Mouse (Mus musculus) left cerebral cortex, postnatal 36 days (tissue): ENCODE data around the gene Galntl6. TPM values are rescaled to one million over a fixed set of nuclear protein-coding genes. Genes with fewer than 3 reads are reported as not detected.

ENCODE experiments used
- DNase-seq, 2 experiments: peaks; one replicate each; pipeline ENCODE4 v3.0.0; 2021 to 2022; ENCODE audit warnings: low spot score in 2 of 2, mixed read lengths in 1 of 2
- intact Hi-C: fragments of 180-260 bp; cut with DNase I; formaldehyde crosslinking; loops from one replicate; pipeline ENCODE4 v1.15.1; 2025
- total RNA-seq, 2 experiments: library from RNA; stranded (reverse); gene quantifications; 2 replicates each; pipeline ENCODE4 v1.2.3; 2021

The Galntl6 gene
- total RNA-seq, 2 experiments from 2014 or later: 27.2 to 36.1 TPM

- intact Hi-C loops: no loop called here
- no peak for DNase-seq
These were observed 888.8 kb downstream of the Galntl6 start for GRCm38 (mm10) chr8:58023426-58024176.

DNA sequence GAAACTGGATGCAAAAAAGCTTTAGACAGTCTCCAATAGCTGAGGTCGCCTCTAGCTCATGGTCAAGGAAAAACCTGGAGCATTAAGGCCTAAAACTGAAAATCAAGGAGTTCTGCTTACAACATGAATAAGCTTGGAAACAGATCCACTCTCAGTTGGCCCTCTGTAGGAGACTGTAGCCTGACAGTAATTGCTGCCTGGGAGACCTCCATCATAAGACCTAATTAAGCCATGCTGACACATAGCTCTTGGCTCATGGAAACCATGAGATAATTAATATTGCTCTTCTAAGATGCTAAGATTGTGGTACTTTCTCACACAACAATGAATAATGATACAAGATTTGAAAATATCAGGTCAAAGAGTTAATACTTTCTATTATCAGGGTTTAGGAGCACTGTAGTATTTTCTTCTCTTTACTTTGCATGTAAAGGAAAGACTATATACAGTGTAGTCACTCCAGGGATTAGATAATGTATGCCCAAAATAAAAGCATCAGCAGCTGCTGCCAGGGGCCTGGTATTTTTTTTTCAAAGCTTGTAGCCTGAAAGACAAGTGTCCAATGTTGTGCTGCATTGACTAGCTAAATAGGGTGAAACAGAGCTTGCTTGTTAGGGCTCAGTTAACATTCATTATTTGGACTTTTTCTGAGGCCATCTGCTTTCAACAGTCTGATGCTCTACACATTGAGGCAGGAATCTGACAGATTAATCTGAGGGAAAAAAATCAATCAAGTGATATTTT, 922.8 kb downstream of the Galntl6 start:
- intact Hi-C loops: no loop called here
- no peak for DNase-seq

DNA sequence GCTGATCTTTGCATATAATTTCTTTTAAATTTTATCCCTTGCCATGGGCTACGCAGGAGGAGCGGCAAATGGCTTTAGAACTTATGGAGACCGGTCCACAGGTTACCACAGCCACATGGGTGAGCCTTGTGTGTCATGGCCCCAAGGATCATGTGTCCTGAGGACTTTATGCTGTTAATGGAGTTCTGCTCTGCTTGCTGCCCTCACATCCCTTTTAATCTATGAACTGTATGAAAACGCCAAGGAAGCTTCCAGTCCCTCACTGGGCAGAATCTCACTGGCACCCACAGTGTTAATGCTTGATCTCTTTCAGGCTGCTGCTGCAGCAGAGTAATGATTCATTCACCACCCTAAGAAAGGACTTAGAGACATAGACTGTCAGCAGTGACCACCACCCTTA, 935.1 kb downstream of the Galntl6 start:
- no peak for DNase-seq
- intact Hi-C loops: no loop called here

GRCm38 (mm10) chr8:57974093-57974492, 938.3 kb downstream of the Galntl6 start:
- DNase-seq: no peak
- intact Hi-C loops: no loop called here

DNA sequence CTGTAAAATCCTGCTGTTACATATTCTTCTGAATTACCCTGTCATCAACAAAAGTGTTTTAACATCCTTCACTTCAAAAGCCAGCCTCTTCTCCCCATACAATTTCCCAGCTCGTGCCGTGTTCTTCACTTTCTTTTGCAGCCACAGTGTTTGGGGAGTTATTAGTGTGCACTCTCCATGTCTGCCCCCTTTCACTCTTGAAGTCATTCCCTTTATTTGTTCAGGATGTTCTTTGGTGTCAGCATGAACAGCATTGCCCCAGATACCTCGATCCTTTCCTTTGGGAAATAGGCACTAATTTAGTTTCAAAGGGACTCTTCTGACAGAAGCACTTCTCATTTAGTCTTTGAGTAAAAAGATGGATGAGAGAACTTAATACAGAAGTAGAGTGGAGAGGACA, 939.6 kb downstream of the Galntl6 start:
- DNase-seq: no peak
- intact Hi-C loops: no loop called here

GRCm38 (mm10) chr8:57966676-57967075, 945.8 kb downstream of the Galntl6 start:
- no peak for DNase-seq
- intact Hi-C loops: no loop called here

DNA sequence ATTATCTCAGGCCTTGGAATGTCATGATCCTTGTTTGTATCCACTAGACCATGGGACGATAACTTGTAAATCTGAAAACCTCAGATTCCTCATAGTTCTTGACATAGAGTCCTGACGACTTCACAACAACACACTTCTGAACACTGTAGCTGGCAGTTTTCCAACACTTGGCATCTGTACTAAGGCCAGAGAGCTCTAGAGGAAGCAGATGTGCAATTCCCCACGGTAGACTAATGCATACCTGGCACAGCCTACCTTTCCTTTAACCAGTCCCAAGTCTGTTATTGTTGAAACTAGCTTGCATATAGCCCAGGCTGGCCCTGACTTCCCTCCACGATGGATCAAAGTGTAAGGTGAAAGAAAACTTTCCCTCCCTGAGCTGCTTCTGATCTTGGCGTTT, 946.9 kb downstream of the Galntl6 start:
- no peak for DNase-seq
- intact Hi-C loops: no loop called here

- intact Hi-C loops: no loop called here
- no peak for DNase-seq
These were observed 949.9 kb downstream of the Galntl6 start for GRCm38 (mm10) chr8:57962286-57963110.

- intact Hi-C loops: no loop called here
These were observed 953.3 kb downstream of the Galntl6 start for GRCm38 (mm10) chr8:57959136-57959535.

DNA sequence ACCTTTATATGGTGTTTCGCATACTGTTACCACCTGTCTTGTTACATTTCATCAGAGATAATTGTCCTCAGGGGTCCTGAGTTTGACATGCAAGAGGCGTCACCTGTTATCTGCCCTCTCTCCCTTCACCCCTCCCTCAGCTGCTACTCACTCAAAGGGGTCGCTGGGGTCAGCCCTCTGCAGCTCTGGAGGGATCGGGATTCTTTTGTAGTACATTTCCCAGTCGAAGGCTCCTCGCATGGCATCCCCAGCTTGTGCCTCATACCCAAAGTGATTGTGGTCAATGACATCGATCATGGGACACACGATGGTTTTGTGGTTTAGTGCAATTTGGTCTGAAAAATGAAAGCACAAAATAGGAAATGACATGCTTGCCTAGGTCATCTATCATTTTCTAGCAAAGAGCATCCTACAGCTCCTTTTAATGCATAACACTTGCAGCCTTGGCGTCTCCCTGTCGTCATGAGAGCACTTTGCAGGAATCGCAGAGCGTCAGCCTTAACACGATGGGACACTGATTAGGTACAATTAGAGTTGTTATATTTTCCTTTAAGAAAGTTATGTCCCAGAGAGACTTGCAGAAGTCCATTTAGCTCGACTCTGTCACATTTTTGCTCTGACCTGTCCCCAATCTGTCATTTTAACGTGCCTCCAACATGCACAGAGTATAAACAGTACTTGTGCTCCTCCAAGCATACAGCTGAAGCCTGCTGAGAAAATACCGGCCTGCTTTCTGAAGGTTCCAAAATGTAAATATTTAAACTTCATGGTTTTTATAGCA, 954.1 kb downstream of the Galntl6 start:
- intact Hi-C loops: no loop called here
- no peak for DNase-seq

More at GRCm38 (mm10) chr8:57959136-57959535, 953.3 kb downstream of the Galntl6 start:
- DNase-seq: no peak

DNA sequence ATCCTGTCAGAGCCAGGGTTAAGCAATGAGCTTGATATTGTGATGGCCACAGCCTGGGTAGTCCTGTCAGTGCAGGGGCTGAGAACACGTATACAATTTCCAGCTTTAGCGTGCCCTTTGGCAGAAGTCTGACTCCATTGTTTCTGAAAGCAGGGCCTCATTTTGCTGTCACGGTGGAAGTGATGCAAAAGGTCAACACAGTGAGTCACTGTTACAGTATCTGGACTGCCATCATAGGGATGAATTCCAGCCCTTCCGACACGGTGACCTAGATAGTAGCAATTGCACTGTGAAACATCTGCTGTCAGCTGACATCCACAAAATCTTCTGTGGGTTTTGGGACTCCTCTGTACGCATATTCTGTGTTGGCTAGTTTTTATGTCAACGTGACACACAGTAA, 956.9 kb downstream of the Galntl6 start:
- no peak for DNase-seq
- intact Hi-C loops: no loop called here

DNA sequence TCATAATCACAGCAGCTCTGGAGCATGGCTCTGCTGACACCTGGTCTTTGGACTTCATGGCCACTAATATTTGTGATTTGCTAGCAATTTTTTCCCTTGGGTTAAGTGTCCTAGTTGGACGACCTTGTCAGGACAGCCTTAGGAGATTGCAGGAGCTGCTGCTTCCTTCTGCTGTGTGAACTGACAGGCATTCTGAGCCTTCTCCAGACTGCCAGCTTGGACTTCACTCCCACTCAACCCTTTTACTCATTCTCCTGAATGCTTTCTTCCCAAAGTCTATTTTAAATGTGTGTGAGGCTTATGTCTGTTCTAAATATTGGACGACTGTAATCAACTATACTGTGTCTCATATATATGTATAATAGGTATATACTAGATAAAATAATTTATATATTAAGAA, 971.3 kb downstream of the Galntl6 start:
- intact Hi-C loops: no loop called here
- no peak for DNase-seq

DNA sequence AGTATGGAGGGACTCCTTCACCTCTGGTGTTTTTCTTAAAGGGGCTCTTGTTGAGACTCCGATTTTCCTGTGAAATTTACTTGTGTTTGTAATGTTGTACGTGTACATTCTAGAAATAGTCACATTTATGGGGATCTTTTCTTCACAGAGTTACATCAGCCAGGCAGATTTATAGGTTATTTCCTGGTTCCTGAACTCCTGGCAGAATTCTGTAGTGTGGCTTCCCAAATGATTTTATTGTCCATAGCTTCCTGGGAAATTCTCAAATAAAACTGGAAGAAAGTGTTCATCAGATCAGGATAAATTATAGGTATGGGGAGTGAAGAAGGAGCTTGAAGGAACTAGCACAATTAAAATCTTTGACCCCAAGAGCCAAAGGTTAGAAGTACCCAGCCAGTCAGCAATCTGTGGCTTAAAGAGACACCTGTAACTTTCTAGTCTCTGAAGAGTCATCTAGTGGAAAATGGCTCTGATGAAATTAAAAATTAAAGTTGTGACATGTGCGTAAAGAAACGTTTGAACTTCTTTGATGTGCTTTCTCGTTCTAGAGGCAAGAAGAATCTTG, 972.5 kb downstream of the Galntl6 start:
- no peak for DNase-seq
- intact Hi-C loops: loop anchor here (10.0 kb wide), 1 partner anchor 945 kb away; no protein-coding TSS in a partner anchor

DNA sequence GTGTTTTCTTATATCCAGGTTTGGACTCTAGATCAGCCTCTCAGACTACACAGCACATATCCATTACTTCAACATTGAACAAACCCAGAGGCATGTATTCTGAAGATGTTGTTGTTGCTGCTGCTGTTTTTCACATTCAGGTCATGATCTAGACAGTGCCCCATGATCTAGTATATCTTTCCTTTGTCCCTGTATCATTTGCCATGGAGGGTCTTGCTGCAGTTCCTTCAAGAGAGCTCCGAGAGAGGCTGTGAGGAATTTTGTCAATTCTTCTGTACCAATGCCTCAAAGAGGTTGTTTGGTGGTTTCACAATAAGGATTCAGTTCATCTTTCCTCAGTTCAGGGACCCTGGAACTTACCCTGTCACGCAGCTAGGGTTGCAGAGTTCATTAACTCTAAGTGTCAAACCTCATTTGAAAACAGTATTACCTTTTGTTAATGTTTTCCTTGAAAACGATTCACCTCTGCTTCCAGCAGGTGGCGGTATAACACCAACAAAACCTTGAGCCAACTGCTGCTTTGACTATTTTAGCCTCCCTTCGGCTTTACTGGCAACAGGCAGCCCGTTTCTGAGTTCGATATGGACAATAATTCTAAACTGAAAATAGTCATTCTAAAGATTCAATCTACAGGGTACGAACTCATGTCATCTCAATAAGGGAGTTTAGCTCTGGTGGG, 973.1 kb downstream of the Galntl6 start:
- DNase-seq: peak; percentile 46 to 60
- intact Hi-C loops: loop anchor here (10.0 kb wide), 1 partner anchor 945 kb away; no protein-coding TSS in a partner anchor

- intact Hi-C loops: no loop called here
- DNase-seq: no peak
These were observed 985.4 kb downstream of the Galntl6 start for GRCm38 (mm10) chr8:57927074-57927473.

DNA sequence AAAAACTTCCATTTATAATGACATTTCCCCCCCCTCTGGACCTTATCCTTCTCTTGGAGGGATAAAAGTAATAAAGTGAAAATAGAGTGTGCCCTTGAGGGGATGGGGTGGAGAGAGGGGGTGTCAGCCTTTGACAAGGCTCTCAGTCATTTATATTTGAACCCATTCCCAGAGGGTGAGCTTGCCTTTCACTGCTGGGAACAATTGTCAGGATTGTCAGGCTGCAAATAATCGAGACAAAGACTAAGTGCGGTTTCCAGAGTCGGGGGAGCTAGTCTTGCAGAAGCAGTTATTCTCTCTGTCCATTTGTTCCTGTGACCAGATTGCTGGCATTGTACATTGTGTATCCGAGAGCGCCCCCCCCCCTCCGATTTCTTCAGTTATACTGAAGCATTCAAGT, 988.9 kb downstream of the Galntl6 start:
- intact Hi-C loops: no loop called here
- no peak for DNase-seq

DNA sequence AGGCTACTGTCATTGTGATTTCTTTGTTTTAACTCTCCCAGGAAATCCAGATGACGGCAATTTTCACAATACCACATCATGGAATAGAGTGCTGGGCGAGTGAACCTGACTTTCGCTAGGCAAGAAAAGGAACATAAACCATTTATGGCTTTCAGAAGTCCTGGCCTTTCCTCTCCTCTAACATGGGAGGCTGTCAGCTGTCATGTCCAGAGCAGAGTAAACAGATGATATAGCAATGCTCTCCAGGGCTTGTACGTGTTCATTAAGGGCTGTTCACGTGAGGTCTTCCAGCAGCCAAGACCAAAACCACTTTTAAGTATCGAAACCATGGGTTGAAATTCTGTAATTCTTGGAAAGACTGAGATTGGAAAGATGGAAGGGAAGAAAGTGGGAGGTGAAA, 989.3 kb downstream of the Galntl6 start:
- intact Hi-C loops: no loop called here
- DNase-seq: no peak

DNA sequence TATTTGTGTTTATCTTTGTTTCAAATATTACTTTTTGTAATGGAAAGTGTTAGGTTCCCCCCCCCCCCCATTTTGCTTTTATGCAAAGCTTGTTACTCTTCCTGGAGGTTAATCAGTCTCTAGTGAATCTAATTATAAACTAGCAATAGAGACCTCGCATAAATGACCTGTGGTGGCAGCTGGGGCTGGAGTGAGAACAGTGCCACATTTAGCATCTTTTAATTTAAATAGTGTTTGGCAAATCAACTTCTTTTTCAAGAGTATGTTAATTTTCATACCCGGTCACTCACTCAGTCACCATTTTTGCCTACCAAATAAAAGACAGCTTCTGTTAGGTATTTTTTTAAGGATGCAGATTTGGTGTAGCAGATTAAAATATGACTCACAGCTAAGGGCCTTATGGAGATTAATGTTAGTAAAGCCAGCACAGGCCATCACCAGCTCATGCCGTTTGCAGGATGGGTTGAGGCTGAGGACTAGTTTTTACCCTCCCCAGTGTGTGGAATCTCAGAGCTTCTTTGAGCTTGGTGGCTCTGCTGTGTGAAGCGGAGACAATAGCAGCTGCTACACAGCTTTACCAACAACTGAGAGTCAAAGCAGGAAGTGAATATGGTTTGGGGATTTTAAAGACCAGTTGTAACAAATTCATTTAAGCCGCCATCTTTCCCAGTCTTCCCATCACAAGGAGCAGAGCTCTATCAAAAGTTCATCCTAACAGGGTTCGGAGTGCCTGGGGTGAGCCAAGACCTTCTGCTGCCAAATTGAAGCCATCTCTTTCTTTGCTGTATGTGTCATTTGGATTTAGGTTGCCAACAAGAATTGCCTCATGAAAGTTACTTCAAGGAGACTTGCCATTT, 990.0 kb downstream of the Galntl6 start:
- no peak for DNase-seq
- intact Hi-C loops: no loop called here
